Mouse (Mus musculus) G1E-ER4 (cell line): ENCODE measurements around the gene Cap1. TPM values are rescaled to one million over a fixed set of nuclear protein-coding genes. Genes with fewer than 3 reads are reported as not detected.

Experiments used
- GATA1 ChIP-seq: IDR thresholded peaks from one replicate; pipeline ENCODE4 v1.8.0; 2012; ENCODE audit warnings: low read length, inconsistent platforms
- polyA plus RNA-seq: library from polyadenylated mRNA; stranded (reverse); fragments of >175 nt; gene quantifications from 2 replicates; pipeline ENCODE4 v1.2.3, GENCODE M21; 2012

The Cap1 gene
- polyA plus RNA-seq, 1 experiment: 17.3 TPM

- TF ChIP-seq GATA1: no peak
Observed at GRCm38 (mm10) chr4:122902156-122902555, 16.3 kb upstream of the Cap1 start.

GRCm38 (mm10) chr4:122898313-122898712, 12.5 kb upstream of the Cap1 start:
- TF ChIP-seq GATA1: no peak

- no peak for TF ChIP-seq GATA1
Observed at GRCm38 (mm10) chr4:122897750-122898149, 11.9 kb upstream of the Cap1 start.

- TF ChIP-seq GATA1: no peak
Observed at GRCm38 (mm10) chr4:122892157-122892556, 6.3 kb upstream of the Cap1 start.

- TF ChIP-seq GATA1: no peak
Observed at GRCm38 (mm10) chr4:122891597-122891996, 5.7 kb upstream of the Cap1 start.

- no peak for TF ChIP-seq GATA1
Observed at GRCm38 (mm10) chr4:122890881-122891481, 5.1 kb upstream of the Cap1 start.

- TF ChIP-seq GATA1: no peak
Observed at GRCm38 (mm10) chr4:122887336-122887735, 1.5 kb upstream of the Cap1 start.

GRCm38 (mm10) chr4:122886579-122887254, 861 bp upstream of the Cap1 start:
- TF ChIP-seq GATA1: no peak

- no peak for TF ChIP-seq GATA1
Observed at GRCm38 (mm10) chr4:122884481-122885340, 1.1 kb downstream of the Cap1 start.

GRCm38 (mm10) chr4:122884051-122884450, 1.8 kb downstream of the Cap1 start:
- TF ChIP-seq GATA1: no peak

GRCm38 (mm10) chr4:122883294-122883693, 2.6 kb downstream of the Cap1 start:
- TF ChIP-seq GATA1: no peak

GRCm38 (mm10) chr4:122882544-122882943, 3.3 kb downstream of the Cap1 start:
- no peak for TF ChIP-seq GATA1

- TF ChIP-seq GATA1: no peak
Observed at GRCm38 (mm10) chr4:122878333-122879070, 7.4 kb downstream of the Cap1 start.

GRCm38 (mm10) chr4:122873512-122873911, 12.3 kb downstream of the Cap1 start:
- TF ChIP-seq GATA1: no peak

GRCm38 (mm10) chr4:122873003-122873402, 12.9 kb downstream of the Cap1 start:
- TF ChIP-seq GATA1: peak; percentile 74

- TF ChIP-seq GATA1: no peak
Observed at GRCm38 (mm10) chr4:122871989-122872388, 13.9 kb downstream of the Cap1 start.

- TF ChIP-seq GATA1: no peak
Observed at GRCm38 (mm10) chr4:122871269-122871668, 14.6 kb downstream of the Cap1 start.
